Mouse (Mus musculus) heart, adult 11 months (tissue): ENCODE measurements around the gene Lypd6b.

Source experiments
- DNase-seq: peaks from one replicate; pipeline ENCODE4 v3.0.0; 2022

The Lypd6b gene

GRCm38 (mm10) chr2:49771172-49771571 is 16.3 kb upstream of the Lypd6b start:
- DNase-seq, result no peak

- no peak for DNase-seq
These were observed 14.1 kb upstream of the Lypd6b start for GRCm38 (mm10) chr2:49773194-49773931.

GRCm38 (mm10) chr2:49774180-49774579 is 13.3 kb upstream of the Lypd6b start:
- DNase-seq, result no peak

- DNase-seq, result no peak
These were observed 12.3 kb upstream of the Lypd6b start for GRCm38 (mm10) chr2:49775187-49775586.

GRCm38 (mm10) chr2:49775735-49776134 is 11.8 kb upstream of the Lypd6b start:
- no peak for DNase-seq

GRCm38 (mm10) chr2:49776407-49776806 is 11.1 kb upstream of the Lypd6b start:
- DNase-seq, result no peak

GRCm38 (mm10) chr2:49788051-49788418 is 547 bp downstream of the Lypd6b start:
- DNase-seq, result no peak

GRCm38 (mm10) chr2:49788643-49789042 is 1.2 kb downstream of the Lypd6b start:
- DNase-seq, result no peak

GRCm38 (mm10) chr2:49789078-49789477 is 1.6 kb downstream of the Lypd6b start:
- no peak for DNase-seq

GRCm38 (mm10) chr2:49789504-49789903 is 2.0 kb downstream of the Lypd6b start:
- DNase-seq, result no peak

GRCm38 (mm10) chr2:49797444-49798143 is 10.1 kb downstream of the Lypd6b start:
- DNase-seq, result peak; percentile 94

GRCm38 (mm10) chr2:49804448-49804847 is 17.0 kb downstream of the Lypd6b start:
- peak; percentile 63 for DNase-seq

GRCm38 (mm10) chr2:49805736-49806371 is 18.4 kb downstream of the Lypd6b start:
- DNase-seq, result peak; percentile 75

- DNase-seq, result peak; percentile 74
These were observed 22.0 kb downstream of the Lypd6b start for GRCm38 (mm10) chr2:49809496-49809895.

GRCm38 (mm10) chr2:49811420-49811819 is 23.9 kb downstream of the Lypd6b start:
- DNase-seq, result peak; percentile 84

- DNase-seq, result peak; percentile 86
These were observed 24.4 kb downstream of the Lypd6b start for GRCm38 (mm10) chr2:49811871-49812363.

GRCm38 (mm10) chr2:49813151-49813550 is 25.7 kb downstream of the Lypd6b start:
- DNase-seq, result peak; percentile 11

- peak; percentile 80 for DNase-seq
These were observed 26.5 kb downstream of the Lypd6b start for GRCm38 (mm10) chr2:49814011-49814410.

GRCm38 (mm10) chr2:49815696-49816320 is 28.3 kb downstream of the Lypd6b start:
- peak; percentile 70 for DNase-seq

GRCm38 (mm10) chr2:49816549-49816948 is 29.1 kb downstream of the Lypd6b start:
- peak; percentile 63 for DNase-seq

GRCm38 (mm10) chr2:49817151-49817550 is 29.7 kb downstream of the Lypd6b start:
- DNase-seq, result peak; percentile 35

- no peak for DNase-seq
These were observed 30.6 kb downstream of the Lypd6b start for GRCm38 (mm10) chr2:49818126-49818525.

GRCm38 (mm10) chr2:49822312-49822711 is 34.8 kb downstream of the Lypd6b start:
- peak; percentile 4 for DNase-seq
